Mouse (Mus musculus): Measurements from ENCODE around the gene Prmt8.

The Prmt8 gene

DNA sequence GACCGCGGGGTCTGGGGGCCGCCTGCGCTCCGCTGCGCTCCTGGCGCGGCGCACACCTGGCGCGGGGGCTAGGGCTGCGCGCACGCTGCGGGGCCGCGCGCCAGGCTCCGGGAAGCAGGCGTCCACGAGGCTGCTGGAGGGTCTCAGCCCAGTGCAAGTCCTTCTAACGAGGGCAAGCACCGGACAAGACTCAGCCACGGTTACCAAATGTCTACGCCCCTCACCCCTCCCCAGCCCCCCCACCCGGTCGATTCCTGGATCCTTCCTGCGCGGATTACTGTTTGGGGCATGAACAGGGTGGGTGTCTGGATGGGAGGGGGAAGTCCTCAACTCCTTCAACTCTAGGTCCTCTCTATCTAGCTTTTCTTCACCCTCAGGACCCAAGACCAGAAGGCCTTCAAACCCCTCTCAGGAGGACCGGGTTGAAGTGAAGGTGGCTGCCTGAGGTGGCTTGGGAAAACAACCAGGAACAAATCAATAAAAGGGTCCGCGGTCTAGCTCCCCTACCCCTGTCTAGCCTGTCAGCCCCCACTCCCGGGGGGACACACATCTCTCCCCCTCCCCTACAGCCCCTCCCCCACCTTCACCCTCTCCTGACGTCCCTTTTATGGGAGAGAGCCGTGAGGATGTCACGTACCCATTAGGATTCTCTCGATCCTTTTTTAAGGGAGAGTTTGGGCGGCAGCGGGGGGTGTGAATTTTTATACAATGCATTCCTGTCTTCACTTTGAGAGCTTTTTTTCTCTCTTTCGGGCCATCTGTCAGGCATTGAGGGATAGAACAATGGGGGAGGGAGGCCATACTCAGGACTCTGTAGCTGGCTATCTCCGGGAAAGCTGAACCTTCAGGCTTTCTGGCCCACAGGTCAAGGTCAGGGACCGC lies at the start of gene Prmt8:
Gene Prmt8, minus strand, starts transcription at position 198 of the 882 bp plus-strand sequence.
- DNase-seq = peak; percentile 21 to 32

DNA sequence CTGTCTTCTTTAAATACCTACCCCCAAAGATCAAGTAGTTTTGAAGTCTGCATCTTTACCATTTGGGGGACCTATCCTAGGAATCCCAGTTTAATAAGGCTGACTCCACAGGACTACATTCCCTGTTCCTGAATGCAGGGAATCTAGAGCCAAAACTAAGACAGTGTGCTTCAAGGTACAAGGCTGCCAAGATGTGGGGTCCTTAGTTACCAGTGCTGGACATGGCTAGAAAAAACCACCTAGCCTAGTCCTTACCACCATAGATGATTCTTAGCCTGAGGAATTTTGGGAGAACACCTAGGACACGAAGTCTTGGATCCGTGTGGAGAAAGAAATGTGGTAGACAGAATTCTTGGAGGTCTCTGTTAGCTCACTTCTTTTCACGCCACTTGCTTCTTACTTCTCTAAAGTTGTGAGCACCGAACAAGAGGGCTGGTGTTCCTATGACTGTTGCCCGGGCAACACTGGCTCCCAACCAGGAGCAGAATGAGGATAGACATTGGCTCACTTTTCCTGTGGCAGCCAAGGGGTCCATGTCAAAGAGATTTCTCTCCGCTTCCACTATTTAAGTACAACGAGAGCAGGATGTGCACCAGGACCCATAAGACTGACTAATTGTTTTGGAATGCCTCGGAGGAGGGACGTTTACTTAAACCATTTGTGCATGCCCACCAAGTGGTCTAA lies 33.9 kb upstream of the Prmt8 start:
- no peak for DNase-seq

DNA sequence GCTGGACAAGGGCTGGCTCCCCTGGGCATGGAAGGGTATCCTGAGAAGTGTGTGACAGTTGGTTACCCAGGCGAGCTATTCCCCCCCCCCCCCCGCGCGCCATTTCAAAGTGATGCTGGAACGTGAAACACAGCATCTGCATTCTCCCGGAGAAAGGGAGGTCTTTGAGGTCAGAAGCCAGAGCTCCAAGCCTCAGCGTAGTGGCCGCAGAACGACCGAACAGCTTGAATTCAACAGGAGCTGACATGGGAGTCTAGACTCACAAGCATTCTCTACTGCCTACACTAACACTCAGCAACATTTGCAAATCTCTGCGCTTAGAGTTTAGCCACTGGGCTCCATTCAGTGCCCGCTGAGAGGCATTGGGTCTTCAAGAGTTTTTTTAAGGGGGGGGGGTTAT lies 32.9 kb upstream of the Prmt8 start:
- DNase-seq = no peak

DNA sequence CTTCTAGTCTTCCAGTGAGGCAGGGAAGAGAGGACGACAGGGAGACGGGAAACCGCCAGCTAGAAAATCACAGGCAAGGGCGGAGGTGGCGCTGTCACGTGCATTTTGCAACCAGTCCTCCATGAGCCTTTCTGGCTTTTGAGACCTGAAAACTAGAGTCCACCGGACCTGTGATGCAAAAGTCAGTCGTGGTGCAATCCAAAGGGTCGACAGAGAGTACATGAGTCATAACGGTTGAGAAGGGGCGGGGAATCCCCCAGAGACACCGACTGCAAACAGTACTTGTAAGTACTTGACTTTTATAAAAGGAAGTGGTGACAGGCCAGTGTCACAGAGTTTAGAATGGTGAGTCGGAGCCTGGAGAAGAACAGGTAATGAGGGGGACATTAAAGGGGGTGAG lies 20.8 kb upstream of the Prmt8 start:
- DNase-seq = no peak

DNA sequence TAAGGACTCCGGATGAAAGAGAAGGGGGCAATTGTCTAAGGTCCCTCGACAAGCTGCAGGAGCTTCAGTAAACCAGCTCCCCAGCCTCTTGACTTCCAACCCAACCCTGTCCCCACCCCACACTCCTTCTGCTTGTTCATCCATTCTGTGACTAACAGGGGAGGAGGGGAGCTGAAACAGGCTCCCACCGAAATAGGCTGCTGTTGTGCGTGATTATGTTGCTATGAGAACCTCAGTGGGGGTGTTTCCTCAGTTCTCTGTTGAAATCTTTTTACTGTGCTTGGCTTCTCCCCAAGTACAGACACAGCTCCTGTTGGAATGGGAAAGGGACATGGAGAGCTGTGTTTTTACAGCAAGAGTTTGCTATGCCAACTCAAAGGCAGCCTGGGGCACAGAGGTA lies 1.5 kb upstream of the Prmt8 start:
- DNase-seq = no peak

DNA sequence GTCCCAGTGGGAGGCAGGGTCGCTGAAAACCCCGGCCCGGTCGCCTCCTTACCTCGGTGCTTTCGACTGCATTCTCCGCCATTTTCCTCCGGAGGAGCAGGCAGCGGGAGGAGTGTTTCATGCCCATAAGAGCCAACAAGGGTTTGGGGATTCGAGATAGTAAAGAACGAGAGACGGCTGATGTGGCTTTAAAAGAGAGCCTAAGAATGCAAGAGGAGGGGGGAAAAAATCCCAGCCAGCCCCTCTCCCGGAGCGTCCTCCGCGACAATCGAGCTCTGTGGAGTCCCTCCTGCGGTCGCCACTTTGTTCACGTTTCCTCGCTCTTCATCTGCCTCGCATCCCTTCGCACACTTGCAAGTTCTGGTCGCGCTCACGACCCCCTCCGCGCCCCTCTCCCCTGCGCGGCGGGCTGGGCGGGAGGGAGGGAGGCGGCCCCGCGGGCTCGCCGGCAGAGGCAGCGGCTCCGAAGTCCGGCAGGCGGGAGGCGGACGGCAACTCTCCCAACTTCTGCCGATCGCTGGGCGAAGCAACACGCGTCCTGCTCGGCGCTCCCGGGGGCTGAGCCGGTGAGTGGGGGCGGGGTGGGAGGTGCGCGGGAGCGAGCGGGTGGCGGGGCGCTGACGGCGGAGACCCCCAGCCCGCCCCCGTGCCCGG lies 524 bp downstream of the Prmt8 start:
- DNase-seq = peak; percentile 21 to 50

DNA sequence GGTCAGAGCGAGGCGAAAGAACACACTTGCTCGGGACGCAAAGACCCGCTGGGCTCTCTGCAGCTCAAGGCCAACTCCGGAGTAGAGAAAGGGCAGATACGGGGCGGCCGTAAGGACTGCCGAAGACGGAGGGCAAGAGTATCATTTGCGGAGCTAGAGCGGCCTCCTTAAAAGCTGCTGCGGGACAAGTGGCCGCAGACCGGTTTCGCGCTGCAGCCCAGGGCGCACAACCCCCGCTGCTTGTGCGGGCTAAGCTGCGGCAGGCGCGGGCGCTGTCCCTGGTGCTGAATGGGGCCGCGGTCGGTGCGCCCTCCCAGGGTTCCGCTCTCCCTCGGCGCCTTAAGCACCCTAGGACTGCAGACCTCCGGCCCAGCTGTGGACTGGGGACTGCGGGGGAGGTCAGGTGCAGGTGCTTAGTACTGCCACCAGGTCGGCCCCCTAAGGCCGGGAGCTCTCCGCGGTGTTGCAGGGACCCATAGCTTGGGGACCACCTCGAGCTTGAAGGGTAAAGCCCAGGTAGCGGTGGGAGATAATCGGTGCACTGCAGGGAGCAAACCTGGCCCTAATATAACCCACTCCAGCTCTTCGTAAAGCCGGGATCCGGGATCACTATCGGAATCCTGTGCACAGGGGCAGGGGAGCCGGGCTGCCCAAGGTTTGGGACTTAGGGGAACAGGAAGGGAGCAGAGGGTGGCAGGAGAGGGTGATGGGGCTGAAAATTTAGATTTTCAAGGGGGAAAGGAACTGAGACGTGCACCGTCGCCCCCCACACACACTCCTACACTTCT lies 1.4 kb downstream of the Prmt8 start:
- peak; percentile 25 to 60 for DNase-seq

DNA sequence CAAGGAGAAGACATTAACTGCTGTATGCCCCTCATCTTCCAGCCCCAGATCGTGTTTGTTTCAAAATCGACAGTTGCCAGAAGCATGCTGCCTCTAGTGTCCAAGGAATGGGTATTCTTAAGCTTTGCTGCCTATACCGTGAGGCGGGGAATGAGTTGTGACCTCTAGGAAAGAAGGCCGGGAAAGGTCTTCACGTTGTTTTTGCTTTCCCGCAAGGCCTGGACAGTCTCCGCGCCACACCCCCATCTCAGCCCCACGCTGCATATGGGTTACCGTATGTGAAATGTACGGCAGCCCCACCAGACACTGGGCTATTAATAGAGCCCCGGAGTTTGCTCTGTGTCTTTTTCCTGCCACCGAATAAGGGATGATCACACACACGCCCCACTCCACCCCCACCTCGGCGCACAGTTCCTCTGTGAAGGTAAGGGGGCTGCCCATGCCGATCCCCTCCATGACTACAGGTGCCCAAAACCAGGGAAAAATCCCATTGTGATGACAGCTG lies 2.0 kb downstream of the Prmt8 start:
- DNase-seq = peak; percentile 37 to 53

DNA sequence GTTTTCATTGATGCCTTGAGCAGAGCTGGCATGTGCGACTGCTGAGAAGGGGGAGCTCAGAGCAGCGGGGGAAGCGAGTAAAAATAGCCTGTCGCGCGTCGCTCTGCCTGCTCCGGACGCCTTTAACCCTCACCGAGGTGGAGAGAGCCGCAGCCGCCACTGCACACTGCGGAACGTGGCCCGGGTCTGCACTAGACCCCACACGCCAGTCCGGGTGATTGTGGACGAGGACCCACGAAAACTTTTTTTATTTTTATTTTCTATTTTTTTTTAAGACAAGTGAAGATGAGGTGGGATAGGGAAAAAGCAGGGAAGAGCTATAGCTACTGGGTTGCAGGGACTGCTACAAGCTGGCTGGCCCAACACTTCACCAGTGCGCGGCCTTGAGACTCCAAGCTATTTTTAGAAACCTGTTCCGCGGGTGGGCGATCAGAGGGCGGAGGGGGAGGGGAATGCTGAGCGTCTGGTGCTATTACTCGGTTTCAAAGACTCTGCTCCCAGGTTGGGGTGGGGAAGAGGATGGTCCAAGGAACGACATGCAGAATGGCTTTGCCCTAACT lies 2.6 kb downstream of the Prmt8 start:
- peak; percentile 45 to 57 for DNase-seq

DNA sequence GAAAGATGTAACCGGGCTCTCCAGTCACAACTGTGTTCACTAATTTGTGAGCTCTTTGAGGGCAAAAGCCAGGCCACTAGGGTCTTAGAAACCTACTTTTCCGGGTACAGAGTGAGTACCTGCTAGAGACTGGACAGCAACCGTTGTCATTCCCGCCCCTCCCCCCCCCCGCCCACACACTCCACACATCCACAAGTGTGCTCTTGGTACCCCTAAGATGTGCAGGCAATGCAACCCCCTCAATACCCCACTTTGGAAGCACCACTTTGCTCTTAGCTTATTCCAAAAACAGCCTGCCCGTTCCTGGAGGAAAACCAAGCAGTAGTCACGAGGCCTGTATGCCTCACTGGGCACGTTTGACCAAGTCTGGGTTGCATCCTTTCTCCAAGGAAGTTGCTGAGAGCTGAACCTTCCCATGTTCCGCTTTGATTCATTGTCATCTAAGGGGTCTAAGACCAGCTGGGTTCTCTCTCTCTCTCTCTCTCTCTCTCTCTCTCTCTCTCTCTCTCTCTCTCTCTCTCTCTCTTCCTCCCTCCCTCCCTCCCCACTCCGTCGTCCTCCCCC lies 3.1 kb downstream of the Prmt8 start:
- DNase-seq = peak; percentile 44 to 47

DNA sequence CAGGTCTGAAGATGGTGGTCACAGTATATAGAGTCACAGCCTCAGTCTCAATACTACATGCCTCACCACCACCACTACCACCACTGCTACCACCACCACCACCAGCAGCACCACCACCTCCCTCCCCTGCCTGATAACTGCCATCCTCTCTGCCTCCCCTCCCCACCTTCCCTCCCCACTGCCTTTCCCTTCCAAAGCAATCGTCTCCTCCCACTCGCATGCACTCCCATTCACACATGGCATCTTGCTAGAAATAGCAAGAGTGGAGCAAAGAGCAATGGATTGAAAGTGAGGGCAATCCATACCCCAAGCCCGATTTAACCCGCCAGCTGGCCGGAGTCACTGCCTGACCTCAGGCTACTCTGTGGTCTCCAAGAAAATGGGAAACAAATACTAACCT lies 3.7 kb downstream of the Prmt8 start:
- DNase-seq = no peak

DNA sequence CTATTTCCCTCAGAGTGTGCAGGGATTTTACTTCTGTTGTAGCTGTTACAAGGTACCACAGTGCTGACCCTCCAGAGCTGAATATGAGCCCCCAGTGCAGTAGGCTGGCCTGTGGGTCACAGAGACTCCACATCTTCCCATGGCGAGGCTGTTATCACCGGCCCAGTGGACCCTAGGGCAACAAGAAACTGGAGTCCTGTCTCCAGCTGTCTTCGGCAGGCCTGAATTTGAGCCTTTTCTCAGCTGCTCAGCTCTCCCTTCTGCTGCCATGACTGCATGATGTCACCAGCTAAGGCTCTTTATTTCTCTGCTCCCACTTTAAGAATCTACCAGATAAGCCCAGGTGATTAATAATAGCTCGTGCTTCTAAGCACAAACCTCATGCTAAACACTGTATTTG lies 11.0 kb downstream of the Prmt8 start:
- DNase-seq = no peak

DNA sequence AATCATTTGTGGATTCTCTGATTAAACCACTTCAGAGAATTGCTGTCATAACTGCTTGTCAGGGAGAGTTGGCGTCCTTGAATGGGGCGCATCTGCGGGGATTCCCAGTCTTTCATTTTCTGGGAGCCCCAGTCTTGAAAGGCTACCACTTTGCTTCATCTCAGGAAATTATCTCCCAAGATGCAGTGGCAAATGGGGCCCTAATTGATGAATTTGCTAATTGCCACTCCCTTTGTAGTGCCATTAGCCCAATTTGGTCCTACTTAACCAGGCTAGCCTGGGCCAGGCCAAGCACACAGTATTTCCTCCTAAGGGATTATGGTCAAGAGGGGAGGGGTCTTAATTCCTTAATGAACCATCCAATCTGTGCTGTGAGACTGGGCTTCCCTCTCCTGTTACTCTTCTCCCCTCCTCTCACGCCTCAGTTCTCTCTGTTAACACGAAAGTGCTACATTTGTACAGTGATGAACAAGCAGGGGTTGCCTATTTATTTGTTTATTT lies 11.6 kb downstream of the Prmt8 start:
- DNase-seq = no peak

DNA sequence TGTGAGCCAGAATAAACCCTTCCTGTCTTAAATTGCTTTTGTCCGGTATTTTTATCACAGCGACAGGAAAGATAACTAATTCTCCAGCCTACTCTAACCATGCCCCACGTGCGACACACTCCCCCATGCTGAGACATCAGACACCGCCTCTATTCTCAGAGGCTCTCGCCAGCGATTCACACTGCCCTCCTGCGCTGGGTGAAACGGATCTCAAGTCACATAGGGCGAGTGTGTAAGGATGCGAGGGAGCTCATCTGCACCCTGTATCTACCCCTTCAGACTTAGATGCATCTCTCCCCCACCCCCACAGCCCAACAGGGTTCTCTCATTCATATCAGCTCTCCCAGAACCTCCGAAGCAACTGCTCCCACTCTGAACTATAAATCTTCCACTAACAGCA lies 12.4 kb downstream of the Prmt8 start:
- no peak for DNase-seq

DNA sequence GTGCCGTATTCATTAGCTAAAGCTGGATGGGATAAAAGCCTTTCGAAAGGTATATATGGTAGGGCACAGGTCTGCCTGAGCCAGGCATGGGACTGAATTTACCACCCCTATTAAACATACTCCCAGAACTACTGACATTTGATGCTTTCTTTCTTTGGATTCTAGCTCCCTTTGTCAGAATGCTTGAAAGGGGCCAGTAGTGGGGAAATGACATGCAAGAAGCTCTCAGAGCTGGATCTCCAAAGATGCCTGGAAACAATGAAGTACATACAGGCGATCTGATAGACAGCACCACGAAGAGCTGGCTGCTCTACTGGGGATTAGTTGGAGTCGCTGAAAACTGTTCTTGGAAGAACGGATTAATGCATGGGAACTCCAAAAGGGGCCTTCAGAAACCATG lies 16.0 kb downstream of the Prmt8 start:
- no peak for DNase-seq

DNA sequence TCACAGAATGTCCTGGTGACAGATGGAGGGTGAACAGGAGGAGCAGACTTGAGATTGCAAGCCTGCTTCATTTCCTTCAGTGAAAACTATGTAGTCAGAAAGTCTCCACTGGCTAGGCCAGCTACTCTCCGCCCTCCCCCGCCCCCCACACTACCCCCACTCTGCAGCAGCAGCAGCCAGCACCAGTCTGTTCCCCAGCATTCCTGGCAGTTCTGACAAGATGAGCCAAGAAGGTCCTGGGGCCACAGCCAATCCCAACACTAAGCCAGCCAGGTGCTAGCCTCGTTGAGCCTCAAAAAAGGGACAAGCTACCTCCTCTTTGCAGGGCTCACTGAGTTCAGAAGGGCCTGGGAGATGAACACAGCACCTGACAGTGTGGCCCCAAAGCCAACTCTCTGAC lies 16.6 kb downstream of the Prmt8 start:
- no peak for DNase-seq

DNA sequence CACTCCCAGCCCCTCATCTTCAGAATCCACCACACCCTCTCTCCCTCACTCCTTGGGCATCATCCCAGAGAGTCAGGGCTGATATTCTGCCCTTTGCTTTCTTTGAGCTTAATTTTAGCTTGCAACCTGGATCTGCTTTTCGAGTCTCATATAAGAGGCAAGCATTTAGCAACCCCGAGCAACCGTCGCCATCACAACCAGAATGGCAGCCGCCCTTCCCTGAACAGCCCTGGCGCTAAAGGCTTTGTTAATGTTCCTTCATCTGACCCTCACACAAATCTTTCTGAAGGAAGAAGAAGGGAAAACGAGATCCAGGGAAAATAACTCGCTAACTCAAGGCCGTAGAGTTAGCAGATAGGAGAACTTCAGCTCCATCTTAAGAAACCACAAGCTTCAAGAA lies 17.8 kb downstream of the Prmt8 start:
- no peak for DNase-seq

DNA sequence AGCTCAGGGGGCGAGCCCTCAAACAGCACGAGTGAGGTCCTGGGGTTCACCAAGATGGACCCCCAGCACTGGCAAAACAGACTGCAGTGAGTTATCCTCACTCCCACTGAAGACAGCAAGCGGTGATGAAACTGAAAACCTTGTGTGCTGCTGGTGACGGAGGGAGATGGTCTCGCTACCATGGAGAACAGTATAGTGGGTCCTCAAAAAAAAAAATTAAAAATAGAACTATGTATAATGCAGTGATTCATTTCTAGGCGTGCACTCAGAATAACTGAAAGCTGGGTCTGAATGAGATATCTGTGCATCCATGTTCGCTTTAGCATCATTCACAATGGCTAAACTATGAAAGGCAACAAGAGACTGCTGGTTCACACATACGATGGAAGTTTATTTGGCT lies 20.5 kb downstream of the Prmt8 start:
- DNase-seq = no peak

DNA sequence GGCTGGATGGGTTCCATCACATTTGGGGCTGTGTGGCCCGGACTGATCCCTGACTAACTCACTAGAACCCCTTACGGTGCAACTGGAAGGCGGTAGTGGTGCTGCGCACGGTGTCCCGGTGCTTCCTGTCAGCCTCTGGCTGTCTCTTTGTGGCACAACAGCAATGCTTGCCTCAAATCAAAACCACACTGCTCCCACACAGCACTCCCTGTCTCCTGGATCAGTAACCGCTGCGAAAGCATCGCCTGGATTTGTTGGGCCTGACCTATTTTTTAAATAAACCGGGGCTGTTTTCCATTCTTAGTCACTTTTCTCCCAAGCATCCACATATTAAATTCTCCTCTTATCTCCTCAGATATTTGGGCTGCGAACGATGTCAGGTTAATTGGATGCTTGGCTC lies 27.0 kb downstream of the Prmt8 start:
- DNase-seq = no peak

DNA sequence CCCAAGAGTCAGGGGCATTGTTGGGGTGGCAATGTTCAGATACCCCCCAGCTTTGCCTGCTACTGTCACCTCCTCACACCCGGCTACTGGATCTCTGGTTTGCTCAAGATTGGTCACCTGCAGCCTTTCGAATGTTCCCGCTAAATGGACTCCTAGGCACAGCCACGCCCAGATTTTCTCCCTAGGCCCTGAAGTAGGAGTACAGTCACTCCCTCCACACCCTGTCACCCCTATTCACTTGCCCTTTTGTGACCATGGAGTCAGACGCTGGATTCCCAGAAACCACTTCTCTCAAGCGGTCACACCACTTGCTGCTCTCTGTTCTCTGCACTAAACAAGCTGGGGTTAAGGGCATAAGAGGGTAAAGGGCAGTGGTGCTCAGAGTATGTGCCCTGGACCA lies 28.1 kb downstream of the Prmt8 start:
- DNase-seq = no peak

DNA sequence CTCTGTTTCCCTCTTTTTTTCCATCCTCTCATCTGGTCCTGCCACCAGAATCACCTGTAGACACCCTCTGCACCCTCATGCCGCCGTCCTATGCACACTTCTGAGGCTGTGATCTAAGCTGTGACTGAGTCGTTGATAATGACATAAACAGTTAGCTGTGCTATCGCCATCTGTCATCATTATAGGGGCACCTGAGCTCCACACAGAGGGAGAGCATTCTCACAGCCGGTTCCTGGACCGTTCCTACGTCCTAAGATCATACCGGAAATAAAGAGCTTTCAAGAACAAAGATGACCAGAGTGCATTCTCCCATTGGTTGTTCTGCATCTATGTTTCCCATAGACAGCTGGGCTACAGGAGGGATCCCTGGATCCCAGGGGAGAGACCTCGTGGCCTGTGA lies 28.6 kb downstream of the Prmt8 start:
- DNase-seq = no peak

DNA sequence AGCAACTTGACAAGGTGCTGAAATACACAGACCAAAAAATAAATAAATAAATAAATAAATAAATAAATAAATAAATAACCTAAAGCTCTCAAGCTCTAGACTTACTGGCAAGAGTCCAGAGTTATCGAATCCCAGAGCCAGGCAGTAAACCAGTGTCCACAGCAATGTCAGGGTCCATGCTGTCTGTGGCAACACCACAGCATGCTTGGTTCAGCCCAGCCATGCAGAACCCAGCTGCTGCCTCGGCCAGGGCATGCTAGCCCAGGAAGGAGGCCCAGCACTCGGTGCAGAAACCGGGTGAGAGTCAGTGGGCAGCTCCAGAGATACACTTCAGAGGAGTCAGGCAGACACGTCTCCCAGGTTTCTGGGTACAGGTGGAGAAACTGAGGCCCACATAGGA lies 29.4 kb downstream of the Prmt8 start:
- no peak for DNase-seq
